Mouse (Mus musculus): ENCODE results near the gene Slc30a7. TPM values are rescaled to one million over a fixed set of nuclear protein-coding genes. Genes with fewer than 3 reads are reported as not detected.

Slc30a7 gene
- total and polyA plus RNA-seq, 2 experiments from 2014 or later: 10.7 to 39.1 TPM

DNA sequence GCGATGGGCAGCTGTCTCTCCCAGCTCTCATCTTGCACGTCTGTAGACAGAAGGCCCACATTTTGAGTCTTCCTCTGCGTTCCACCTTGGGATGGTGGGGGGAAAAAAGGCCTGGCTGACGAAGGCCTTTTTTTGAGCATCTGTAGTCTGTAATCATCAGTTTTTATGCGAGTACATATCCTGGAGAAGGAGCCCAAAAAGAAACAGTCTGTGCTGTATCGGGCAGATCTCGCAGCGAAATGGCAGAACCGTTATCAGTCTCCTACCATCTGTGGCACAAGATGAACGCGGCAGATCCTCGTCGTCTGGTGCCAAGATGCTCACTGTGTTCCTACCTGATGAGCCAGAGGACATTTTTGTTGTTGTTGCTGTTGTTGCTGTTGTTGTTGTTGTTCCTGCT lies 8.9 kb upstream of the Slc30a7 start:
- ATAC-seq: peak; percentile 84
- DNase-seq: peak; percentile 78

DNA sequence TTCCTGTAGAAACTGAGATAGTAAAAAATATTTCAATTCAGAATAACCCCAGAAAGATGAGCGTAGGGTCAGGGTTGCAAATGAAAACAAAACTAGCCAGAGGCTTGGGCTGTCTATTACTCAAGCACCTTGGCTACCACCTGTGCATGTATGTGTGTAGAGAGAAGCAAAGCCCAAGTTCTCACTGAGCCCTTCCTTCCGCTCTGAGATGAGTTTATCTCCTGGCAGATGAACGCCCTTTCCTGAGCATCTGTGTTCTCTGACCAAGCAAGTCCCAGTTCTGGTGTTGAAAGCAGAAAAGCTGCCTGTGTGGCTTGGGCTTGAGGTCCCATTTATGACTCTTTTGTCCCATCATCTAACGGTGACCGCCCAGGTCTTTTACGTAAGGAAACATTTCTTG lies 7.7 kb upstream of the Slc30a7 start:
- ATAC-seq (no peak), DNase-seq (no peak)
- Histone ChIP-seq H3K4me1 (ENCODE audit: insufficient read depth) (0 out of 2 replicates have a peak, but pooled peaks cover 3% of the 10 kb centered on the region), H3K9me3 (ENCODE audit: low read length) (no peaks in the 10 kb centered on the region), H3K4me2 (ENCODE audit: low read depth) (no peak overlapping the region), H3K36me3 (ENCODE audit: insufficient read depth) (0 out of 2 replicates have a peak, but pooled peaks cover 4% of the 10 kb centered on the region), H3K27ac (ENCODE audit: low read depth, low read length) (no peak overlapping the region), H3K9ac (no peak overlapping the region), H3K27me3 (ENCODE audit: insufficient read depth, low read length) (no peaks in the 10 kb centered on the region), H3K4me3 (ENCODE audit: low read depth, low read length) (no peak overlapping the region)
- TF ChIP-seq CTCF (IDR thresholded peaks at IDR 0.05; ENCODE audit: low read depth): no peak
- 94% methylated on average over 6 of the region's 6 CpGs for WGBS

More for the DNA sequence above, 8.9 kb upstream of the Slc30a7 start:
- no peak for TF ChIP-seq CTCF (IDR thresholded peaks at IDR 0.05; ENCODE audit: low read depth)
- no peak overlapping the region for H3K4me3 ChIP-seq (ENCODE audit: low read depth, low read length)
- no peak overlapping the region for H3K4me2 ChIP-seq (ENCODE audit: low read depth)
- H3K9ac ChIP-seq: no peak overlapping the region
- no peaks in the 10 kb centered on the region for H3K4me1 ChIP-seq (ENCODE audit: insufficient read depth)
- no peak overlapping the region for H3K27ac ChIP-seq (ENCODE audit: low read depth, low read length)
- no peaks in the 10 kb centered on the region for H3K9me3 ChIP-seq (ENCODE audit: low read length)
- no peaks in the 10 kb centered on the region for H3K27me3 ChIP-seq (ENCODE audit: insufficient read depth, low read length)
- H3K36me3 ChIP-seq (ENCODE audit: insufficient read depth): 0 out of 2 replicates have a peak, but pooled peaks cover 4% of the 10 kb centered on the region
- 62% methylated on average over 13 of the region's 13 CpGs for WGBS

DNA sequence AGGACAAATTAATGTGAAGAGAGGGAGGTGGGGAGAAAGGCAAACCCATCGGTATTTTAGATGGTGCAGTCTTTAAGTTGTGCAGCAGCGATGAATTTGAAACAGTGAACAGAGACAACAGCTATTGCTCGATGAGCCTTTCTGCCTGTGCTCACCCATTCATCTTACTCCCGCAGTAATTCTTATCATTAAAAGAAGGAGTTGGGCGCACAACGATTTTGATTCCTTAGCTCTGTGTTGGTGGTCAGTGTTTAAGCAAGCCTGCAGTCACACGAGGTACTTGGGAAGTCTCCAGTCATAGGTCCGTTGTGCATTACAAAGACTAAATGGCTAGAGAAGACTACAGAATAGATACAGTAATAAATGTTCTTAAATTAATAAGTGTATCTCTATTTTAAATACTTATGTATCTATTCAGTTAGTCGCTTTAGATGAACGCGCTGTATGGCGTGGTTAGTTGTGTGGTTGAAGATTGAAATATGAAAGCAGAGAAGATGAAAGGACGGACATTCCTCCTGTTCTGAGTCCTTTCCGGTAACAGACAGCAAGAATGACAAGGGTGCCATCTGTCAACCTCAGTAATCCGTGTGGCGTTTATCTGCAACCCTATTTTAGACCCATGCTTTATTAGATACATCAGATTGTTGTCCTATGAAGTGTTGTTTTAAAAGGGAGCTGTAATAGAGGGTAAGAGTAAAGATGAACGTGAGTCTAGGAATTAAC lies 2.6 kb upstream of the Slc30a7 start:
- no peaks in the 10 kb centered on the region for H3K27me3 ChIP-seq (ENCODE audit: insufficient read depth, low read length)
- H3K9me3 ChIP-seq (ENCODE audit: low read length): no peaks in the 10 kb centered on the region
- H3K4me1 ChIP-seq (ENCODE audit: insufficient read depth): peaks cover 21% of the 10 kb centered on the region
- no peak for TF ChIP-seq CTCF (IDR thresholded peaks at IDR 0.05; ENCODE audit: low read depth)
- H3K4me3 ChIP-seq (ENCODE audit: low read depth, low read length): no peak overlapping the region
- no peak overlapping the region for H3K9ac ChIP-seq
- WGBS: 78% methylated on average over 17 of the region's 17 CpGs
- H3K27ac ChIP-seq (ENCODE audit: low read depth, low read length): no peak overlapping the region
- no peak for DNase-seq
- 0 out of 2 replicates have a peak, but pooled peaks cover 4% of the 10 kb centered on the region for H3K36me3 ChIP-seq (ENCODE audit: insufficient read depth)
- ATAC-seq: no peak
- no peak overlapping the region for H3K4me2 ChIP-seq (ENCODE audit: low read depth)

DNA sequence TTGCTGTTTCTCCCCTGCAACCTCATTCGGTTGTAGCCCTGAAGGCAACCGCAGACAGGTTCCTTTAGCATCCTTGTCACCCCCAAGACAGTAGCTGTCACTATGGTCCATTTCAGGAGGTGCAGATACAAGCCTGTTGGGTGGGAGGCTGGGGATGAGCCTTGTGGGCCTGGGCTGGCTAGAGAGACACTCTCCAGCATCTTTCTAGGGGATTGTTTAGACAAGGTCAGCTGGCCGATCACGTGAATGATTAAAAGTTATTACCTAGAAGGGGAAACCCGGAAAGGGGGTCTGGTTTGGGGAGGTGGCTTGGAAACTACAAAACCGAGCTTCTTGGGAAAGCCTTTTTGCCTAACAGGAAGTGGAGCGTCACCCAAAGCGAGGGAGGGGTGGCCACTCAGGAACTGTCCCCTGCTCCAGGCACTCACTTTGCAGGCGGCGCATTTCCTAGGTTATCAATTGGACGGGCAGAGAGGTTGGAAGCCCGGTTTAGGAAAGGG lies 785 bp upstream of the Slc30a7 start:
- DNase-seq (peak; percentile 84), ATAC-seq (peak; percentile 78)
- Histone ChIP-seq H3K27me3 (ENCODE audit: insufficient read depth, low read length) (no peaks in the 10 kb centered on the region), H3K27ac (ENCODE audit: low read depth, low read length) (peak overlapping the region; percentile 92), H3K9ac (peak overlapping the region; percentile 81), H3K4me3 (ENCODE audit: low read depth, low read length) (peak overlapping the region; percentile 92), H3K4me2 (ENCODE audit: low read depth) (peak overlapping the region; percentile 94), H3K4me1 (ENCODE audit: insufficient read depth) (peaks cover 21% of the 10 kb centered on the region), H3K9me3 (ENCODE audit: low read length) (no peaks in the 10 kb centered on the region), H3K36me3 (ENCODE audit: insufficient read depth) (0 out of 2 replicates have a peak, but pooled peaks cover 4% of the 10 kb centered on the region)
- WGBS: under 1% methylated on average over 12 of the region's 12 CpGs
- no peak; the same call in 1 of the 2 replicates for TF ChIP-seq CTCF (IDR thresholded peaks at IDR 0.05; ENCODE audit: low read depth)

DNA sequence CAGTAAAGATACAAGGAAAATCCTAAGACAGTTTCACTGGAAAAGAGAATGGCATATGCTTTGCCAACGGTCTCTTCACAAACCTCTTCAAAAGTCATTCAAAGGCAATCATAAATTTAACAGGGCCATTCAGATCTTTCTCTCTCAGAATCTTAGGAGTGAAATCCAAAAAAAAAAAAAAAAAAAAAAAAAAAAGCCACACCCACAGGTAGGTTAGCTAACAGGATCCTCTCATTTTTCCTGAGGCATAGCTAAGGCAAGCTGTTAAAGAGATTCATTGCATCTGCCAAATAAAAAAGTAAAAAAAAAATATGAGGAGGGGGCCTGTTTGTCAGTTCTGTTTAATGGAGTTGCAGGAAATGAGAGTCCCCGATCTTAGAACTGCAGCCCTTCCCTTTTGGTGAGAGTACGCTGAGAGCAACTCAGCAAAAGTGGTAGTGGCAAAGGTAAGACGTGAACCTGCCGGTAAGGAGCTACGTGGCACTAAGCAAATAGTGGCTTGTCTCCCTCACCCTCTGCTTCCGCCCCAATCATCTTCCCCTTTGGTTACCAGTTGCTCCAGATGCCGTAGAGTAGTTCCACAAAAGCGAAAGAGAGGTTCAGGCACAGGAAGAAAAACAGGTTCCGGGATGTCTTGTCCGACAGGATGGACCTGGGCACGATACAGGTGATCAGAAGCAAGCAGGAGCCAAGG lies 775 bp downstream of the Slc30a7 start:
- Histone ChIP-seq H3K27ac (ENCODE audit: low read depth, low read length) (peak overlapping the region; percentile 92), H3K4me2 (ENCODE audit: low read depth) (peak overlapping the region; percentile 94), H3K27me3 (ENCODE audit: insufficient read depth, low read length) (no peaks in the 10 kb centered on the region), H3K4me3 (ENCODE audit: low read depth, low read length) (peak overlapping the region; percentile 92), H3K9me3 (ENCODE audit: low read length) (no peaks in the 10 kb centered on the region), H3K9ac (peak overlapping the region; percentile 81), H3K36me3 (ENCODE audit: insufficient read depth) (0 out of 2 replicates have a peak, but pooled peaks cover 4% of the 10 kb centered on the region), H3K4me1 (ENCODE audit: insufficient read depth) (peaks cover 21% of the 10 kb centered on the region)
- ATAC-seq (peak; percentile 10), DNase-seq (peak; percentile 47)
- TF ChIP-seq CTCF (IDR thresholded peaks at IDR 0.05; ENCODE audit: low read depth): no peak
- 8% methylated on average over 12 of the region's 12 CpGs for WGBS

DNA sequence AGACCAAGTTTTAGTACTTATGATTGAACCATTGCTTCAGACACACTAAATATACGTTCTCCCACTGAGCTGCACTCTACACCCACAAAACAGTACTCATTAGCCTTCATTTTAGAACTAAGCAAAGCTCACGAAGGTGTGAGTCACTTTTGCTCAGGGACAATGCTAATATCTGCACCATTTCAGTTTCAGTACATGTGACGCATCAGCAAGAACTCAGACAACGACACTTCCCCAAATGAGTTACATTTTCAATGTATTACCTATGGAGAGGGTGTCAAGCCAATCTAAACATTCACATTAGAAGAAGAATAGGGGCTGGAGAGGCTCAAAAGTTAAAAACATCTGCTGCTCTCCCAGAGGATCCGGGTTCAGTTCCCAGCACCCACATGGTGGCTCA lies 10.3 kb downstream of the Slc30a7 start:
- H3K4me1 ChIP-seq (ENCODE audit: insufficient read depth): no peaks in the 10 kb centered on the region
- peaks cover 22% of the 10 kb centered on the region for H3K36me3 ChIP-seq (ENCODE audit: insufficient read depth)
- no peaks in the 10 kb centered on the region for H3K9me3 ChIP-seq (ENCODE audit: low read length)
- 88% methylated on average over 5 of the region's 5 CpGs for WGBS
- ATAC-seq (no peak), DNase-seq (no peak)
- no peaks in the 10 kb centered on the region for H3K27me3 ChIP-seq (ENCODE audit: insufficient read depth, low read length)
- no peak for TF ChIP-seq CTCF (IDR thresholded peaks at IDR 0.05; ENCODE audit: low read depth)
- H3K9ac ChIP-seq: no peak overlapping the region
- H3K27ac ChIP-seq (ENCODE audit: low read depth, low read length): no peak overlapping the region
- H3K4me3 ChIP-seq (ENCODE audit: low read depth, low read length): no peak overlapping the region
- H3K4me2 ChIP-seq (ENCODE audit: low read depth): no peak overlapping the region

DNA sequence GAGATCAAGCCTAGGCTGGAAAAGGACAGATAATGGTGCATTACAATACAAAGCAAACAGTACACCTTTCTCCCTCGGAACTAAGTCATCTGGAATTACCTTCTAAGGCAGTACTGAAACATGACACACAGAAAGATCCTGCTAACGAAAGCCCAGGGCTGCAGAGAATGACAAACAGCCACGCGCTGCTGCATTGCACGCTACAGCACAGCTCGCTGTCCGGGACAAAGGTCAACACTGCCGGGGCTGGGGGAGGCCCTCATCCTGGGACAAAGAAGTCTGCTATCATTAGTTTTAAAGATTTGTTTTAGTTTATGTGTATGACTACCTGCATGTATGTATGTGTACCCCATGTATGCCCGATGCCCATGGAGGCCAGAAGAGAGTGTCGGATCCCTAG lies 14.2 kb downstream of the Slc30a7 start:
- Histone ChIP-seq H3K9me3 (ENCODE audit: low read length) (no peaks in the 10 kb centered on the region), H3K4me3 (ENCODE audit: low read depth, low read length) (no peak overlapping the region), H3K27ac (ENCODE audit: low read depth, low read length) (no peak overlapping the region), H3K9ac (no peak overlapping the region), H3K36me3 (ENCODE audit: insufficient read depth) (peaks cover 11% of the 10 kb centered on the region), H3K4me1 (ENCODE audit: insufficient read depth) (no peaks in the 10 kb centered on the region), H3K4me2 (ENCODE audit: low read depth) (no peak overlapping the region), H3K27me3 (ENCODE audit: insufficient read depth, low read length) (no peaks in the 10 kb centered on the region)
- TF ChIP-seq CTCF (IDR thresholded peaks at IDR 0.05; ENCODE audit: low read depth): no peak
- ATAC-seq (no peak), DNase-seq (no peak)
- WGBS: 86% methylated on average over 10 of the region's 10 CpGs

All from forebrain, postnatal 0 days (tissue).